In the genomic region with DNA sequence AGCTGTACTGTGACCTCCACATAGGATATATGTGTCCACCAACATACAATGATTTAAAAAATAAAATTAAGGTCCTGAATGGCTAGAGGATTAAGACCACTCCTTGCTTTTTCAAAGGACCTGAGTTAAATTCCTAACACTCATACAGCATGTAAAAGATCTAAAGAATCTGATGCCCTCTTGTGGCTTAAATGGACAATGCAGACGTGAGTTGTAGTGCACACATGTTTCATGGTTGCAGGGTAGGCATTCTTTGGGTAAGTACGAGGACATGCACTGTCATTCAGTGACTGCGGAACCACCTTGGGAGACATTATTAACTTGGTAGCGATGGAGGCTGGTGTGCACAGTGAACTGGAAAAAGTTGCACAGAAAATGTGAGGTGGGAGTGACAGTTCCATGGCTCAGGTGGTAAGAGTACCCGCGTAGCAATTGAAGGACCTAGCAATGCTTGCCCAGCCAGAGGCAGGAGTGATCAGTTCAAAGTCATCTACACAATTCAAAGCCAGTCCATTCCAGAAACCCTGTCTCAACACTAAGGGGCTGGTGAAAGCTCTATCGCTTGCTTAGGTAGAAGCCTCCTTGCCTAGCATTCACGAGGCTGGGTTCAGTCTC, we compare ENCODE assay signal across 8 mouse cellular contexts. TPM values are rescaled to one million over a fixed set of nuclear protein-coding genes. Genes with fewer than 3 reads are reported as not detected.
DNase-seq lines count a peak whose midpoint lies in the region; ATAC-seq lines count a peak whose summit lies in the region.

No protein-coding gene starts in this region.

- intact Hi-C loops in left cerebral cortex, postnatal 10 days (cut with DNase I), result loop anchor here (10.0 kb wide), 1 partner anchor 343 kb away; no protein-coding TSS in a partner anchor

- no peak overlapping the region for H3K9ac ChIP-seq in neural tube, embryonic 11.5 days (ENCODE audit: low read length)
- no peak overlapping the region for H3K9ac ChIP-seq in intestine, embryonic 16.5 days (ENCODE audit: low read depth, low read length)

- DNase-seq in cerebellum, adult 9-10 months, result peak; percentile 27
- no peak for DNase-seq in cerebellum, adult 9-11 months
- DNase-seq in neural tube, embryonic 11.5 days (ENCODE audit: low spot score), result peak; percentile 43
- DNase-seq in neural tube, embryonic 10.5 days (ENCODE audit: extremely low spot score, low spot score), result no peak
- DNase-seq in c-Kit-positive CD71-positive TER-119-positive erythroid progenitor cells, embryonic 14.5 days (ENCODE audit: low spot score), result peak; percentile 66
- peak; percentile 35 for DNase-seq in lung, postnatal 25 days (ENCODE audit: low spot score)
- no peak for DNase-seq in left cerebral cortex, postnatal 10 days (ENCODE audit: extremely low spot score in 1 of 2, low spot score in 2 of 2)

- peaks cover 12% of the 10 kb centered on the region; the same call in 1 of the 2 replicates for H3K36me3 ChIP-seq in neural tube, embryonic 11.5 days (ENCODE audit: control insufficient read depth, insufficient read depth, low read length)
- H3K36me3 ChIP-seq in intestine, embryonic 16.5 days (ENCODE audit: control insufficient read depth, insufficient read depth, low read length), result peaks cover 10% of the 10 kb centered on the region; the same call in 1 of the 2 replicates

- H3K4me2 ChIP-seq in neural tube, embryonic 11.5 days (ENCODE audit: low read depth), result no peak overlapping the region
- H3K4me2 ChIP-seq in intestine, embryonic 16.5 days (ENCODE audit: low read depth, low read length), result no peak overlapping the region

- no peaks in the 10 kb centered on the region for H3K27me3 ChIP-seq in neural tube, embryonic 11.5 days (ENCODE audit: control insufficient read depth, insufficient read depth, low read length)
- H3K27me3 ChIP-seq in intestine, embryonic 16.5 days (replicated peaks; ENCODE audit: control insufficient read depth, insufficient read depth, low read length), result no peaks in the 10 kb centered on the region

- no peaks in the 10 kb centered on the region for H3K4me1 ChIP-seq in neural tube, embryonic 11.5 days (ENCODE audit: control insufficient read depth, insufficient read depth, low read length)
- H3K4me1 ChIP-seq in intestine, embryonic 16.5 days (ENCODE audit: control insufficient read depth, insufficient read depth, low read length), result peaks cover 6% of the 10 kb centered on the region

- H3K27ac ChIP-seq in neural tube, embryonic 11.5 days (ENCODE audit: low read depth, low read length), result no peak overlapping the region
- no peak overlapping the region for H3K27ac ChIP-seq in intestine, embryonic 16.5 days (ENCODE audit: low read length)

- WGBS in neural tube, embryonic 11.5 days, result 66% methylated on average over 8 of the region's 8 CpGs
- 56% methylated on average over 8 of the region's 8 CpGs for WGBS in intestine, embryonic 16.5 days

- H3K4me3 ChIP-seq in neural tube, embryonic 11.5 days (ENCODE audit: low read depth, low read length), result no peak overlapping the region
- no peak overlapping the region for H3K4me3 ChIP-seq in intestine, embryonic 16.5 days (ENCODE audit: low read length)

- ATAC-seq in neural tube, embryonic 11.5 days (ENCODE audit: insufficient read depth, low FRiP score, low TSS enrichment), result no peak; the same call in 1 of the 2 replicates
- peak; percentile 67 for ATAC-seq in intestine, embryonic 16.5 days

- no peaks in the 10 kb centered on the region for H3K9me3 ChIP-seq in neural tube, embryonic 11.5 days (ENCODE audit: control insufficient read depth, low read length)
- no peaks in the 10 kb centered on the region for H3K9me3 ChIP-seq in intestine, embryonic 16.5 days (ENCODE audit: control insufficient read depth, low read length)

RNA-seq across cellular contexts. Expression of gene Zfp113, which starts 17.5 kb away (rescaled TPM):
- polyA plus RNA-seq in neural tube, embryonic 11.5 days (2014; fragmentation: Nextera tagmentation; extraction: Ambion mirVana), result 25.5 and 27.8 TPM in 2 replicates
- 11.7 and 11.8 TPM in 2 replicates for polyA plus RNA-seq in intestine, embryonic 16.5 days (2015; fragmentation: Nextera tagmentation; extraction: Ambion mirVana)
- 10 to 100 TPM; 10.5 to 10.6 TPM for total RNA-seq in left cerebral cortex, postnatal 10 days (2021)

RNA-seq across cellular contexts. Expression of gene Zscan21, which starts 21.3 kb away (rescaled TPM):
- polyA plus RNA-seq in neural tube, embryonic 11.5 days (2014; fragmentation: Nextera tagmentation; extraction: Ambion mirVana), result 126 and 128 TPM in 2 replicates
- polyA plus RNA-seq in intestine, embryonic 16.5 days (2015; fragmentation: Nextera tagmentation; extraction: Ambion mirVana), result 40.8 and 44.2 TPM in 2 replicates
- total RNA-seq in left cerebral cortex, postnatal 10 days (2021), result 10 to 100 TPM; 21.8 to 26.1 TPM

RNA-seq across cellular contexts. Expression of gene Cops6, which starts 22.8 kb away (rescaled TPM):
- 316 and 319 TPM in 2 replicates for polyA plus RNA-seq in neural tube, embryonic 11.5 days (2014; fragmentation: Nextera tagmentation; extraction: Ambion mirVana)
- 282 and 303 TPM in 2 replicates for polyA plus RNA-seq in intestine, embryonic 16.5 days (2015; fragmentation: Nextera tagmentation; extraction: Ambion mirVana)
- total RNA-seq in left cerebral cortex, postnatal 10 days (2021), result 100 to 1,000 TPM; 145 to 149 TPM

RNA-seq across cellular contexts. Expression of gene Ap4m1, which starts 33.8 kb away (rescaled TPM):
- polyA plus RNA-seq in neural tube, embryonic 11.5 days (2014; fragmentation: Nextera tagmentation; extraction: Ambion mirVana), result 15.7 and 17.2 TPM in 2 replicates
- polyA plus RNA-seq in intestine, embryonic 16.5 days (2015; fragmentation: Nextera tagmentation; extraction: Ambion mirVana), result 16.7 and 17.1 TPM in 2 replicates
- 10 to 100 TPM; 26.2 to 28.1 TPM for total RNA-seq in left cerebral cortex, postnatal 10 days (2021)

RNA-seq across cellular contexts. Expression of gene Mcm7, which starts 34.2 kb away (rescaled TPM):
- 272 and 282 TPM in 2 replicates for polyA plus RNA-seq in neural tube, embryonic 11.5 days (2014; fragmentation: Nextera tagmentation; extraction: Ambion mirVana)
- 128 and 147 TPM in 2 replicates for polyA plus RNA-seq in intestine, embryonic 16.5 days (2015; fragmentation: Nextera tagmentation; extraction: Ambion mirVana)
- total RNA-seq in left cerebral cortex, postnatal 10 days (2021), result 10 to 100 TPM; 15.6 to 16.0 TPM

Comparison
In these comparisons a context has a peak if more than half of its experiments do, and no peak if none do; other contexts are left out.
1. DNase-seq: peak in cerebellum, adult 9-10 months (single experiment), neural tube, embryonic 11.5 days (single experiment), c-Kit-positive CD71-positive TER-119-positive erythroid progenitor cells, embryonic 14.5 days (single experiment) and lung, postnatal 25 days (single experiment); none in cerebellum, adult 9-11 months (single experiment), neural tube, embryonic 10.5 days (single experiment) and left cerebral cortex, postnatal 10 days (0 of 2).